Comparison of ENCODE assay signal across 10 mouse cellular contexts in genomic region chr4:150599119-150599992, GRCm38 (mm10). TPM values are rescaled to one million over a fixed set of nuclear protein-coding genes. Genes with fewer than 3 reads are reported as not detected.
DNase-seq lines count a peak whose midpoint lies in the region; ATAC-seq lines count a peak whose summit lies in the region.
"Had no signal": no experiment of that assay in that cellular context is flagged by ENCODE, and none has a peak within 500 bp of the region (broad histone marks: within the 10 kb centered on the region; RNA-seq: fewer than 3 reads in every experiment).

No protein-coding gene starts in this region.

- no peaks in the 10 kb centered on the region for H3K27me3 ChIP-seq in hindbrain, embryonic 15.5 days
- H3K27me3 ChIP-seq in limb, embryonic 12.5 days, result no peaks in the 10 kb centered on the region
- H3K27me3 ChIP-seq: midbrain, embryonic 12.5 days had no signal

- ATAC-seq in hindbrain, embryonic 15.5 days (ENCODE audit: low FRiP score, low read depth), result no peak
- no peak for ATAC-seq in limb, embryonic 12.5 days (ENCODE audit: insufficient number of reproducible peaks, insufficient read depth, low FRiP score, low TSS enrichment, low read depth)

- H3K4me3 ChIP-seq in hindbrain, embryonic 15.5 days, result no peak overlapping the region
- H3K4me3 ChIP-seq in limb, embryonic 12.5 days (replicated peaks), result no peak overlapping the region
- H3K4me3 ChIP-seq: midbrain, embryonic 12.5 days had no signal

- H3K4me1 ChIP-seq in hindbrain, embryonic 15.5 days (replicated peaks), result peaks cover 45% of the 10 kb centered on the region
- peaks cover 31% of the 10 kb centered on the region for H3K4me1 ChIP-seq in limb, embryonic 12.5 days (replicated peaks)

- peak; percentile 62 to 63 for DNase-seq in cerebellum, postnatal 10 days
- DNase-seq in cerebellum, adult 8-10 months, result no peak
- DNase-seq in ES-CJ7 (ENCODE audit: low read depth, low spot score), result peak; percentile 18
- no peak for DNase-seq in embryo, embryonic 10 days (ENCODE audit: low spot score)
- no peak for DNase-seq in thymus, postnatal 10 days (ENCODE audit: low spot score in 2 of 2)
- DNase-seq in adrenal gland, postnatal 10 days, result no peak

- no peaks in the 10 kb centered on the region for H3K9me3 ChIP-seq in hindbrain, embryonic 15.5 days
- H3K9me3 ChIP-seq in limb, embryonic 12.5 days, result no peaks in the 10 kb centered on the region
- H3K9me3 ChIP-seq: midbrain, embryonic 12.5 days had no signal

- no peak overlapping the region for H3K9ac ChIP-seq in hindbrain, embryonic 15.5 days
- 0 out of 2 replicates have a peak overlapping the region, but pooled peaks have one; percentile 8 for H3K9ac ChIP-seq in limb, embryonic 12.5 days (replicated peaks)
- H3K9ac ChIP-seq: midbrain, embryonic 12.5 days had no signal

- 78% methylated on average over 3 of the region's 3 CpGs for WGBS in hindbrain, embryonic 15.5 days
- 67% methylated on average over 3 of the region's 3 CpGs for WGBS in limb, embryonic 12.5 days

- H3K36me3 ChIP-seq in hindbrain, embryonic 15.5 days, result no peaks in the 10 kb centered on the region
- H3K36me3 ChIP-seq in limb, embryonic 12.5 days, result no peaks in the 10 kb centered on the region
- H3K36me3 ChIP-seq: midbrain, embryonic 12.5 days had no signal

- H3K27ac ChIP-seq in hindbrain, embryonic 15.5 days (replicated peaks), result peak overlapping the region; percentile 23; the same call in 1 of the 2 replicates
- peak overlapping the region; percentile 80 for H3K27ac ChIP-seq in limb, embryonic 12.5 days
- H3K27ac ChIP-seq: midbrain, embryonic 12.5 days had no signal

- no peak overlapping the region for H3K4me2 ChIP-seq in hindbrain, embryonic 15.5 days
- H3K4me2 ChIP-seq in limb, embryonic 12.5 days, result no peak overlapping the region; the same call in 1 of the 2 replicates
- H3K4me2 ChIP-seq: midbrain, embryonic 12.5 days had no signal

RNA-seq across cellular contexts. Expression of gene Slc45a1, which starts 52.6 kb away (rescaled TPM):
- polyA plus RNA-seq in hindbrain, embryonic 15.5 days (2015; fragmentation: Nextera tagmentation; extraction: Ambion mirVana), result 37.6 and 43.4 TPM in 2 replicates
- 0.70 and 0.84 TPM in 2 replicates for polyA plus RNA-seq in limb, embryonic 12.5 days (2016; fragmentation: Nextera tagmentation; extraction: Ambion mirVana)
- total RNA-seq in adrenal gland, postnatal 10 days (2021), result 1 to 10 TPM in 1 of 2 experiments, under 1 TPM in 1; 0.72 to 1.7 TPM
- polyA plus RNA-seq: spleen, adult 2 months had no signal

Comparison
In these comparisons a context has a peak if more than half of its experiments do, and no peak if none do; other contexts are left out.
1. DNase-seq: peak in cerebellum, postnatal 10 days (2 of 2) and ES-CJ7 (single experiment); none in cerebellum, adult 8-10 months (single experiment), embryo, embryonic 10 days (single experiment), thymus, postnatal 10 days (0 of 2) and adrenal gland, postnatal 10 days (single experiment).
2. RNA of gene Slc45a1, which starts 52.6 kb away (polyA plus RNA-seq): 37.6 to 43.4 TPM in hindbrain, embryonic 15.5 days; 0.70 to 0.84 TPM in limb, embryonic 12.5 days; every median in the first group is over 10 times any median in the second.